Mouse (Mus musculus): ENCODE results near the gene Ppfia3.
A peak's percentile ranks its signal among the peaks of the same experiment; 100 is the strongest.

DNA sequence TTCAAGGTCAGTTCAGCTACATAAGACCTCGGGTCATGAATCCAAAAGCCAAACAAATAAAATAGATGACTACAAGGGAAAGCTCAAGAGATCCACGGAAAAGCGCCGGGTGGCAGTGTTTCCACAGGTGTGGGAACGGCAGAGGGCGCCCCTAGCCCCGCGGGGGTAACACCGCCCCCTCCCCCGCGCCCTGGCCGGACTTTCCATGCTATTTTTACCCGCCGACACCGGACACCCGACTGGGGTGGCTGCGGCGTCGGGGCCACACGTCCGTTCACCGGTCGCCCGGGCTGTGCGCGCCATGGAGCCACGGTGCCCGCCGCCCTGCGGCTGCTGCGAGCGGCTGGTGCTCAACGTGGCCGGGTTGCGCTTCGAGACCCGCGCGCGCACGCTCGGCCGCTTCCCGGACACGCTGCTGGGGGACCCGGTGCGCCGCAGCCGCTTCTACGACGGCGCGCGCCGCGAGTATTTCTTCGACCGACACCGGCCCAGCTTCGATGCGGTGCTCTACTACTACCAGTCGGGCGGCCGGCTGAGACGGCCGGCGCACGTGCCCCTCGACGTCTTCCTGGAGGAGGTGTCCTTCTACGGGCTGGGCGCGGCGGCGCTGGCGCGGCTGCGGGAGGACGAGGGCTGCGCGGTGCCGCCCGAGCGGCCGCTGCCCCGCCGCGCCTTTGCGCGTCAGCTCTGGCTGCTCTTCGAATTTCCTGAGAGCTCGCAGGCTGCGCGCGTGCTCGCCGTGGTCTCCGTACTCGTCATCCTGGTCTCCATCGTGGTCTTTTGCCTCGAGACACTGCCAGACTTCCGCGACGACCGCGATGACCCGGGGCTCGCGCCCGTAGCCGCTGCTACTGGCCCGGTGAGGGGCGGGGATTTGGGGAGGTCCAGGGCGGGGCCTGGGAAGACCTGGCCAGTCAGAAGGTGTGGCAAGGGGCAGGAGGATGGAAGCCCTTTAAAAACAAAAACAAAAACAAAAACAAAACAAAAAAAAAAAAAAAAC, 39.6 kb upstream of the Ppfia3 start:
- TF ChIP-seq CTCF (IDR thresholded peaks at IDR 0.05; ENCODE audit: low read depth) (peak; percentile 19), EP300 (IDR thresholded peaks at IDR 0.05; ENCODE audit: low read depth) (no peak)

All from heart, postnatal 0 days (tissue).